Mouse (Mus musculus): ENCODE results near the gene Dlg2.
A peak's percentile ranks its signal among the peaks of the same experiment; 100 is the strongest.

Dlg2 gene

GRCm38 (mm10) chr7:91262031-91262951, 785.8 kb downstream of the Dlg2 start:
- no peak for DNase-seq (ENCODE audit: low spot score in 2 of 2)

GRCm38 (mm10) chr7:91262998-91263397, 786.5 kb downstream of the Dlg2 start:
- DNase-seq (ENCODE audit: low spot score in 2 of 2): no peak

- DNase-seq (ENCODE audit: low spot score in 2 of 2): no peak
These were observed 791.3 kb downstream of the Dlg2 start for GRCm38 (mm10) chr7:91267764-91268163.

DNA sequence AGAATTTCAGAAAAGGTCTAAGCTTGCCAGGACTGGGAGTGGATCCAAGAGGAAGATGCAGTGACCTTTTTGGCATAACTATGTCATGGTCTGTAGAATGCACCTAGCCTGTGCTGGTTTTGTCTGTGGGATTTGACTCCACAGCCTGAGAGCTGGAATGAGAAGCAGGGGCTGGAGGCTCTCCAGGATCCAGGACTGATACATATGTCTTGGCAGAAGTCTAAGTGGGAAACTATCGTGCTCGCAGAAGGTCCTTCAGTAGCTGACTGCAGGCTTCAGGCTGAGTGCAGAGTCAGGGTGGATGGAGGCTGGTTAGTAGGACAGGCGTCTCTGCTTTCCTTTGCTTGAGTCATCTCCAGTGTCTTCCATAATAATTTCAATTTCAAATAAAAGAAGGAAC, 807.7 kb downstream of the Dlg2 start:
- no peak for DNase-seq (ENCODE audit: low spot score in 2 of 2)

- no peak for DNase-seq (ENCODE audit: low spot score in 2 of 2)
These were observed 811.9 kb downstream of the Dlg2 start for GRCm38 (mm10) chr7:91288324-91288723.

DNA sequence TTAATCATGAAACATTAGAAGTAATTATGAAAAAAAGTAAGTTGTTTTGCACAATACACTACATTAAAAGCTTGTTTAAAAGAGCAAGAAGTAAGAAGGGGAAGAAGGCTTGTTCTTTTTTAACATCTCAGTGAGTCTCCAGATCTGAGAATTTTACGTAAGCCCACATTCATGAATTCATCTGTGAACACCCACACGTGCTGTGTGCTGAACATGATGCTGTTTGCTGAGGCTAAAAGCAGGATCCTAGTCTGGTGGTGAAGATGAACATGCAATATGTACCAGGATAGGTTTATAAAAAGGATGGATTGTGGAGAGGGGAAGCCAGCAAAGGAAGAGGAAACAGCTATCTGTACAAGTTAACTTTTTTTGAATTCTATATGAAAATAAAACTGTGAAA, 819.7 kb downstream of the Dlg2 start:
- no peak for DNase-seq (ENCODE audit: low spot score in 2 of 2)

DNA sequence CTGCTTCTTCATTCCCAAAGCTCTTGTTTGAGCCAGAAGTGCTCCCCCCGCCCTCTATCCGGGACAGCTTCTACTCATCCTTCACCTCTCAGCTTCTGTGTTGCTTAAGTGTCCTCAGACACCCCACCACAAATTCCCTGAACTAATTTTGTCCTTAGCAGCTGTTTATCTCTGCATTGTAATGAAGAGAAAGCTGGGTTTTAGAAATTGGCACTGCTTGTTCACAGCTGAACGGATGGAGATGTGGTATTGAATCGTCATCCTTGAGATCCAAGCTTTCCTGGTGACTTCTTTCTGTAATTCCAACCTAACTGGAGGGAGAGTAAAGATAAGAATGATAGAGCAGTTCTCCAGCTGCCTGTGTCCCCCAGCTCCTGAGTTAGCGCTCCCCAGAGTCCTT, 834.7 kb downstream of the Dlg2 start:
- DNase-seq (ENCODE audit: low spot score in 2 of 2): no peak

DNA sequence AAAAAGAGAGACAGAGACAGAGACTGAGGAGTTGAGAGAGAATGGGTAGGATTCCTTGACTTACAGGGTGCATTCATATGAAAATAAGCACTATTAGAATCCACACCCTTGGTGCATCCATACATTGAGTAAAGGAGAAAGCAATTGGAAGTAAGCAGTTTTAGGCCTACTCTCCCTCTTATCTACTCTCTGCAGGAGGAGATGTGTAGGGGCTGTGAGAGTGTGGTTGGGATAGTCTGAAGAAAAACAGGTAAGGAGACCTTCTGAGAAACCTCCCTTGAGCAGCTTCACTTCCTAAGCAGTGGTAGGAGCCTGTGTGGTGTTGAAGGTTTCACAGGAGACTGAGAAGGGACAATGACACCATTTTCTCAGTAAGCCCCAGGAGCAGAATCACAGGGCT, 868.6 kb downstream of the Dlg2 start:
- DNase-seq (ENCODE audit: low spot score in 2 of 2): no peak

DNA sequence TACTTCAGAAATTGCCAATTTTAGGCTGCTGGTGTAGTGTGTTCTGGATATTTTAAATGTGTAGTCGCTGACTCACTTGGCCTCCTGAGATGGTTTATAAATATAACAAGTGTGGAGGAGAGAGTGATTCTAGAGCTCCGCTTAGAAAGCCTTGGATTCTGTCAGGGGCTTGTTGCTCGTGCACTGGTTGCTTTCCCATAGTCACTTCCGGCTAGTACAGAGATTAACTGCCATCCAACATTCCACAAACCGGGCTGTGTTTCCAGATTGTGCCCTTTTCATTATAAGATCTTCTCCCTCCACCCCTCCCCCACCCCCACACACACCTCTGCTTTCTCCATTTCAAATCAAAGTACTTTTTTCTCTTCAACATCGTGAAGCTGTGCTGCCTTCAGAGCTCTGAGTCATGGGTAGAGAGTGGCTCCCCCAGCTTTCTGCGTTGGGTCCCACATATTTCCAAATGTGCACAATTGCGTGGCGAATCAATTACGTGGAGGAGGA, 893.4 kb downstream of the Dlg2 start:
- DNase-seq (ENCODE audit: low spot score in 2 of 2): no peak

GRCm38 (mm10) chr7:91382281-91382680, 905.8 kb downstream of the Dlg2 start:
- no peak for DNase-seq (ENCODE audit: low spot score in 2 of 2)

- no peak for DNase-seq (ENCODE audit: low spot score in 2 of 2)
These were observed 907.4 kb downstream of the Dlg2 start for GRCm38 (mm10) chr7:91383873-91384272.

DNA sequence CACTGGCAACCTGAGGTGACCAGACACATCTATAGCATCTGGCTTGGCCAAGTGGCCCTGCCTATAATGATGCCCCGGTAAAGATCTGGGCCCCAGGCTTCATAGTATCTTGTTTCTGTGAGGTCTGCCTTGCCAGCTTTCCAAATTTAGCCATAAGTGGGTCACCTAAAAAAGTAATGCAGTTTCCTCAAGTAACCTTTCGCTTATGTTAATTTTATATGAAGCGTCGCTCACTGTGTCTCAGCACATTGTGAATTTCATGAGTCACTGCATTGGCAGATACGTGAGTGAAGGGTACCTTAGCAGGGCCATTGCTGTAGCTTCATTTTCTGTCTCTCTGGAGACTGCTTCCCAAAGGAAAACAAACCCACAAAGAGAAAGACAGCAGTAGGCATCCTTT, 912.8 kb downstream of the Dlg2 start:
- no peak for DNase-seq (ENCODE audit: low spot score in 2 of 2)

GRCm38 (mm10) chr7:91397827-91398226, 921.4 kb downstream of the Dlg2 start:
- DNase-seq (ENCODE audit: low spot score in 2 of 2): no peak

GRCm38 (mm10) chr7:91412109-91412508, 935.6 kb downstream of the Dlg2 start:
- DNase-seq (ENCODE audit: low spot score in 2 of 2): no peak

DNA sequence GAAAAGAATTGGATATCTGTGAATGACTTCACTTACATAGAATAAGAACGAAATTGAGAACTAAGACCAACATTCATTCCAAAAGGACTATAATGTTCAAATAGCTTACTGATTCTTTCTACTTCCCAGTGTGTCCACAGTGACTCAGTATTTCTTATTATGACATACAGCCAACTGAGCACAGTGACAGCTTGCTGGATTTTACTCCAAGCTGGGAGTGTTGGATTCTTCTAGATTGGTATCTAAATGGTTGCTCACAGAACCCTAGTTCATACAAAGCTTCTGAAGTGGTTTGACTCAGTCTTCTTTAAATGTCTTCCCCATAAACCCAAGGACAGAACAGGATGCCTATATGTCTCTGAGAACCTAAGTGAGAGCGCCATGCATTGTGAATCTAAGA, 937.7 kb downstream of the Dlg2 start:
- DNase-seq (ENCODE audit: low spot score in 2 of 2): no peak

DNA sequence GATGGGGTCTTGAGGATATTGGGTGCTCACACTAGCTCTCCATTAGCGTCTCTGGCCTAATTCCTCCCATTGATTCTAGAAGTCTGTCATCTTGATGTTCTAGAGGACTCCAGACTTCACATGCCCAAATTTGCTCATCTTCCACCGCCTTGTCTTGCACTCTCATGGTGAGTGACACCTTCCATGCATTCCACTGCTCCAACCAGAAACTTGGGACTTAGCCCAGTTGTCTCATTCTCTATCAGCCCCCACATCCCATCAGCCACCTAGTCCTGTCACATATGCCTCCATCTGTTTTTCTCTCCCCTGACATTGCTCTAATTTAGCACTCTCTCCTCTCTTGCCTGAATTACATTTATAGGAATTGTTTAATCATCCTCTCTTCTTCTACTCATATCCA, 938.3 kb downstream of the Dlg2 start:
- DNase-seq (ENCODE audit: low spot score in 2 of 2): no peak

DNA sequence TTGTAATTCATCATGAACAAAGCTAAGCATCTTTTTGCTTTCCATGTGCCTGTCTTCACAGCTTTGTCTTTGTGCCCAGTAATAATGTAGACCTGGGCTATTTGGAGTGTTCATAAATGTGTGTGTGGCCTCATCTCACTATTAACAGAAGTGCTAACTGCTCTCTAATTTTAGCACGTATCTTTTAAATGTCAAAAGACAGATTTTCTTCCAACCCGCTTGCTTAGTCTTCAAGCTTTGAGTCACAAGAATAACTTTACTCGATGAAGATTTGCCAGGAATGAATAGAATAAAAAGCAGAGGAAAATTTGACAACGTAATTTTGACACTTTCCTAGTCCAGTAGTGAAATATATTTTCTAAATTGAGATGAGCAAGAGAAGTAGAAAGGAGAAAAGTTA, 943.7 kb downstream of the Dlg2 start:
- DNase-seq (ENCODE audit: low spot score in 2 of 2): no peak

- DNase-seq (ENCODE audit: low spot score in 2 of 2): no peak
These were observed 947.3 kb downstream of the Dlg2 start for GRCm38 (mm10) chr7:91423784-91424183.

DNA sequence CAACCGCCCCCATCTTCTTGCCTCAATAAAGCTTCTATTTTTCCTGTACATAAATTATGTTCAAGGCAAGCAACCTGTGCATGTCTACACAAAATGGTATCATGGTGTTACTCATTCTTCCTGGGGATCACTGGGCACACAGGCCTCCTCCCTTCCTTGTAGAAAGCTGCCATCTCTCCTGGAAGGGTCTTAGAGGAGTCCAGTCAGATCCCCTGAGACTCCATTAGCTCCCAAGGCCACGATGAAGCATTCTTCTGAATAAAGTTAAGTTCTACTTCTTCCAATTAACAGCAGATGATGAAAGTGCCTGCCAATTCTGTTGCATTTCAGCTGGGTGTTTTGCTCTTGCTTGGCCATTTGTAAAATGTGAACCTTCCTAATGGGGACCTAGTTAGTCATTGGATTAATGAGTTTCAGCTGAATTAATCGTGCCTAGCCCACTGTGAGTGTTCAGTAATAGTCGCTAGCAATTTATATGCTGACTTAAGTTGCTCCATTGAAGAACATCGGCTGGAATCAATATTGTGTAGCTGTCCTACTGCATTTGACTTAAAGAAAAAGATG, 953.3 kb downstream of the Dlg2 start:
- no peak for DNase-seq (ENCODE audit: low spot score in 2 of 2)

DNA sequence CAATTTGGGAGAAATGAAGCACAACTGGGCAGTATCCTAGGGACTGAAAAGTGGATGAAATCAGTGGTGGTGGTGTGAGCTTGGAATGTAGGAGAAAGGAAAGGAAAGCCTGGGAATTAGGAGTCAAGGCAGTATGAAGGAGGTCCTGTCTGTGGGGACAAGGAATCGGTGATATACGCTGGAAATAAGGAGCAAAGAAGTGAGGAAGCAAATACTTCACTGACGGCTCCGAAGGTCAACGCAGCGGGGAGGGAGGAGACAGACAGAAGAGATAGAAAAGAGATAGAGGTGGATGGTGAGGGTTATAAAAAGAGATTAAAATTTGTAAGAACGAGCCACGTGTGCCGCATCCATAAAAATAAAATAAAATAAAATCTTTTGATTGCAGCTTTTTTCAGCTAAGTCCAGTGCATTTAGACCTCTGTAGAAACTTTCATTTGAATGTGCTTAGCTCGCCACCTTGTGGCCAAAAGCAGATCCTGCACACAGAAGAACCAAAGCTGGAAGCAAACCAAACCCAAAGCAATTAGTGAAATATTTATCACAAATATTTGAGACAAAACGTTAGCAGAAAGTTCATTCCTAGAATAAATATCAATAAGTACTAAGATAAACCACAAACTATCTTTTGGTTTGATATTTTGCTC, 955.2 kb downstream of the Dlg2 start:
- DNase-seq (ENCODE audit: low spot score in 2 of 2): peak in 1 of 2 experiments; percentile 33

DNA sequence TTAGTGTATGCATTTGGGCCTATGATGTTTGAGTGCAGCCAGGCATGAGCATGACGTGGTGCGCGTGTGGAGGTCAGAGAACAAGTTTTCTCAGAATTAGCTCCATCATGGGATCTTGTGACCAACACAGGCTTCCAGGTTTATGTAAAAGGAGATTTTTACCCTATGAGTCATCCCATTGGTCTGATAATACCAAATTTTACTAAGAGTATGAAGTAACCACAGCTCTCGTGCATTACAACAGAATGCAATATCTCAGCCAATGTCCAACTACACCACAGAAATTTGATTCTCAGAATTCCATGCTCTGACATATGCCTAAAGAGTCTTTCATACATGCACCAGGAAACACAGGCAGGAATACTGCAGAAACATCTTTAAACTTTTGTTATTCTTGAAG, 956.1 kb downstream of the Dlg2 start:
- no peak for DNase-seq (ENCODE audit: low spot score in 2 of 2)

- no peak for DNase-seq (ENCODE audit: low spot score in 2 of 2)
These were observed 958.3 kb downstream of the Dlg2 start for GRCm38 (mm10) chr7:91434739-91435138.

DNA sequence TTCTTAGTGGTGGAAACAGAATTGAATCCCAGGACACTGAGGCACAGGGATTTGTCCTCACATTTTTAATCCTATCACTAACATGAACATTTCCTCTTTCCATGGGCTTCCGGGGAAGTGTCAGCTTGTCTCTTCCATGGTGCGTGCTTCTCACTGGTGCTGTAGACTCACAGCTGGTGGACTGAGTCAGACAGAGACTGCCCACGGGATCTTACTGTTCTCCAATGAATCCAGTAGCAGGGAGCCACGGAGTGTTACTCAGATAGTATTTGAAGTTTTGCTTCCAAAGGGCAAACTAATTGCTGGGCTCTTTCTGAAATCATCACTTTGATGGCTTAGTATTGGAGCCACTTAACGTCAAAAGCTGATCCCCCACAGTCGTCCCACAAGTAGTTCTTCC, 963.9 kb downstream of the Dlg2 start:
- no peak for DNase-seq (ENCODE audit: low spot score in 2 of 2)
